Mouse (Mus musculus): ENCODE results near the gene 9930104L06Rik. TPM values are rescaled to one million over a fixed set of nuclear protein-coding genes. Genes with fewer than 3 reads are reported as not detected.

Gene 9930104L06Rik
- total RNA-seq, 2 experiments from 2014 or later: 5.9 to 6.0 TPM

- DNase-seq: no peak
- intact Hi-C loops (cut with DNase I): loop anchor here (10.0 kb wide), 1 partner anchor 1682 kb away; no protein-coding TSS in a partner anchor
Observed at GRCm38 (mm10) chr4:124957284-124957683, 20.4 kb downstream of the 9930104L06Rik start.

GRCm38 (mm10) chr4:124959062-124959461 lies 22.2 kb downstream of the 9930104L06Rik start:
- intact Hi-C loops (cut with DNase I): loop anchor here (10.0 kb wide), 1 partner anchor 1684 kb away; no protein-coding TSS in a partner anchor
- no peak for DNase-seq

- DNase-seq: no peak
- intact Hi-C loops (cut with DNase I): no loop called here
Observed at GRCm38 (mm10) chr4:124960940-124961339, 24.1 kb downstream of the 9930104L06Rik start.

- no peak for DNase-seq
- intact Hi-C loops (cut with DNase I): no loop called here
Observed at GRCm38 (mm10) chr4:124962576-124962975, 25.7 kb downstream of the 9930104L06Rik start.

- intact Hi-C loops (cut with DNase I): no loop called here
Observed at GRCm38 (mm10) chr4:124964912-124965599, 28.2 kb downstream of the 9930104L06Rik start.

GRCm38 (mm10) chr4:124968711-124969110 lies 31.9 kb downstream of the 9930104L06Rik start:
- DNase-seq: no peak
- intact Hi-C loops (cut with DNase I): no loop called here

More at GRCm38 (mm10) chr4:124964912-124965599, 28.2 kb downstream of the 9930104L06Rik start:
- DNase-seq: no peak

GRCm38 (mm10) chr4:124969219-124969848 lies 32.5 kb downstream of the 9930104L06Rik start:
- DNase-seq: no peak
- intact Hi-C loops (cut with DNase I): no loop called here

- intact Hi-C loops (cut with DNase I): no loop called here
- DNase-seq: no peak
Observed at GRCm38 (mm10) chr4:124970194-124970593, 33.3 kb downstream of the 9930104L06Rik start.

GRCm38 (mm10) chr4:124970677-124971076 lies 33.8 kb downstream of the 9930104L06Rik start:
- DNase-seq: no peak
- intact Hi-C loops (cut with DNase I): no loop called here

GRCm38 (mm10) chr4:124971094-124971493 lies 34.2 kb downstream of the 9930104L06Rik start:
- no peak for DNase-seq
- intact Hi-C loops (cut with DNase I): no loop called here

- no peak for DNase-seq
- intact Hi-C loops (cut with DNase I): no loop called here
Observed at GRCm38 (mm10) chr4:124972316-124972715, 35.5 kb downstream of the 9930104L06Rik start.

- intact Hi-C loops (cut with DNase I): no loop called here
- DNase-seq: no peak
Observed at GRCm38 (mm10) chr4:124973296-124973695, 36.4 kb downstream of the 9930104L06Rik start.

GRCm38 (mm10) chr4:124978201-124978600 lies 41.4 kb downstream of the 9930104L06Rik start:
- intact Hi-C loops (cut with DNase I): no loop called here
- DNase-seq: no peak

GRCm38 (mm10) chr4:124983893-124984526 lies 47.2 kb downstream of the 9930104L06Rik start:
- intact Hi-C loops (cut with DNase I): no loop called here
- no peak for DNase-seq

- no peak for DNase-seq
- intact Hi-C loops (cut with DNase I): no loop called here
Observed at GRCm38 (mm10) chr4:124984871-124985670, 48.2 kb downstream of the 9930104L06Rik start.

GRCm38 (mm10) chr4:124985671-124986602 lies 49.1 kb downstream of the 9930104L06Rik start, which contains the start of gene Rspo1:
Gene Rspo1 (plus strand): TSS chr4:124986430.
- DNase-seq: no peak
- intact Hi-C loops (cut with DNase I): no loop called here

GRCm38 (mm10) chr4:124986739-124987710 lies 50.2 kb downstream of the 9930104L06Rik start:
- intact Hi-C loops (cut with DNase I): no loop called here

GRCm38 (mm10) chr4:124987711-124988097 lies 50.9 kb downstream of the 9930104L06Rik start:
- no peak for DNase-seq
- intact Hi-C loops (cut with DNase I): no loop called here

More at GRCm38 (mm10) chr4:124986739-124987710, 50.2 kb downstream of the 9930104L06Rik start:
- DNase-seq: no peak

Measured in gastrocnemius, postnatal 36 days (tissue).